Mouse (Mus musculus): ENCODE results near the gene Tmem158. TPM values are rescaled to one million over a fixed set of nuclear protein-coding genes. Genes with fewer than 3 reads are reported as not detected.

Gene Tmem158
- polyA plus RNA-seq, 1 experiment from 2014 or later: 4.9 TPM

Other genes with a start within 250 kb of the Tmem158 start
- gene Tmem42, start 239.4 kb downstream of the Tmem158 start, polyA plus RNA-seq (2016; fragmentation: Nextera tagmentation; extraction: Ambion mirVana): 9.6 and 13.3 TPM in 2 replicates
- gene Tgm4, start 226.0 kb downstream of the Tmem158 start, polyA plus RNA-seq (2016; fragmentation: Nextera tagmentation; extraction: Ambion mirVana): 0.56 and 0.64 TPM in 2 replicates
- 72.8 and 73.9 TPM in 2 replicates for gene Zdhhc3, start 147.6 kb downstream of the Tmem158 start, polyA plus RNA-seq (2016; fragmentation: Nextera tagmentation; extraction: Ambion mirVana)
- gene Exosc7, start 147.5 kb downstream of the Tmem158 start, polyA plus RNA-seq (2016; fragmentation: Nextera tagmentation; extraction: Ambion mirVana): 120 and 148 TPM in 2 replicates
- 0.20 TPM in 1 of 2 replicates, not detected in the other for gene Clec3b, start 109.8 kb downstream of the Tmem158 start, polyA plus RNA-seq (2016; fragmentation: Nextera tagmentation; extraction: Ambion mirVana)
- gene Cdcp1, start 44.7 kb downstream of the Tmem158 start, polyA plus RNA-seq (2016; fragmentation: Nextera tagmentation; extraction: Ambion mirVana): 2.8 and 3.5 TPM in 2 replicates
- 750 and 785 TPM in 2 replicates for gene Lars2, start 106.2 kb upstream of the Tmem158 start, polyA plus RNA-seq (2016; fragmentation: Nextera tagmentation; extraction: Ambion mirVana)
- 55.2 and 55.8 TPM in 2 replicates for gene Limd1, start 217.9 kb upstream of the Tmem158 start, polyA plus RNA-seq (2016; fragmentation: Nextera tagmentation; extraction: Ambion mirVana)